Mouse (Mus musculus): ENCODE measurements around the gene Tenm4. TPM values are rescaled to one million over a fixed set of nuclear protein-coding genes. Genes with fewer than 3 reads are reported as not detected.

Tenm4 gene
- total RNA-seq, 1 experiment, result 38.9 TPM

- Histone ChIP-seq H3K9ac (ENCODE audit: insufficient read depth, low read depth, low read length, poor library complexity, severe bottlenecking) (no peak overlapping the region), H3K36me3 (ENCODE audit: control insufficient read depth, insufficient read depth, low read length, poor library complexity, severe bottlenecking) (no peaks in the 10 kb centered on the region), H3K4me1 (ENCODE audit: control insufficient read depth in 2 of 2, insufficient read depth in 2 of 2, low read length in 2 of 2, poor library complexity in 1 of 2) (peaks cover 0 to 2% of the 10 kb centered on the region in 2 experiments; a peak in 1 of 4 replicates), H3K4me3 (ENCODE audit: insufficient read depth in 1 of 2, low read depth in 1 of 2, low read length in 2 of 2, poor library complexity in 1 of 2, severe bottlenecking in 1 of 2) (no peak overlapping the region), H3K9me3 (ENCODE audit: control insufficient read depth, insufficient read depth, low read depth, low read length) (no peaks in the 10 kb centered on the region), H3K27ac (ENCODE audit: insufficient read depth, low read depth, low read length, poor library complexity, severe bottlenecking) (no peak overlapping the region)
- DNase-seq (ENCODE audit: low read depth, low spot score), result peak; percentile 63
- in situ Hi-C loops (cut with MboI; ENCODE audit: low sequenced_read_pairs in 2 of 2, unreplicated experiment in 2 of 2), result no loop called here
- TF ChIP-seq ZC3H11A (IDR thresholded peaks at IDR 0.05; ENCODE audit: borderline replicate concordance, low read depth, low read length), result peak; percentile 48; the same call in 1 of the 2 replicates
- TF ChIP-seq ZNF384 (IDR thresholded peaks at IDR 0.05; ENCODE audit: low read depth, low read length), result no peak
These were observed 19.8 kb upstream of the Tenm4 start for GRCm38 (mm10) chr7:96151277-96151676.

GRCm38 (mm10) chr7:96151961-96152360 is 19.1 kb upstream of the Tenm4 start:
- Histone ChIP-seq H3K36me3 (ENCODE audit: control insufficient read depth, insufficient read depth, low read length, poor library complexity, severe bottlenecking) (no peaks in the 10 kb centered on the region), H3K9ac (ENCODE audit: insufficient read depth, low read depth, low read length, poor library complexity, severe bottlenecking) (no peak overlapping the region), H3K9me3 (ENCODE audit: control insufficient read depth, insufficient read depth, low read depth, low read length) (no peaks in the 10 kb centered on the region), H3K27ac (ENCODE audit: insufficient read depth, low read depth, low read length, poor library complexity, severe bottlenecking) (no peak overlapping the region), H3K4me3 (ENCODE audit: insufficient read depth in 1 of 2, low read depth in 1 of 2, low read length in 2 of 2, poor library complexity in 1 of 2, severe bottlenecking in 1 of 2) (no peak overlapping the region), H3K4me1 (ENCODE audit: control insufficient read depth in 2 of 2, insufficient read depth in 2 of 2, low read length in 2 of 2, poor library complexity in 1 of 2) (peaks cover 0 to 2% of the 10 kb centered on the region in 2 experiments; a peak in 1 of 4 replicates)
- DNase-seq (ENCODE audit: low read depth, low spot score), result no peak
- in situ Hi-C loops (cut with MboI; ENCODE audit: low sequenced_read_pairs in 2 of 2, unreplicated experiment in 2 of 2), result no loop called here
- TF ChIP-seq MAFK (IDR thresholded peaks at IDR 0.05; ENCODE audit: insufficient read depth, low read depth, low read length) (no peak), CHD2 (IDR thresholded peaks at IDR 0.05; ENCODE audit: low read depth, low read length) (no peak), ZC3H11A (IDR thresholded peaks at IDR 0.05; ENCODE audit: borderline replicate concordance, low read depth, low read length) (no peak), ZNF384 (IDR thresholded peaks at IDR 0.05; ENCODE audit: low read depth, low read length) (no peak), HCFC1 (IDR thresholded peaks at IDR 0.05; ENCODE audit: borderline replicate concordance, insufficient read depth, low read length) (no peak)

- H3K9me3 ChIP-seq (ENCODE audit: control insufficient read depth, insufficient read depth, low read depth, low read length), result no peaks in the 10 kb centered on the region
- H3K36me3 ChIP-seq (ENCODE audit: control insufficient read depth, insufficient read depth, low read length, poor library complexity, severe bottlenecking), result no peaks in the 10 kb centered on the region
- H3K9ac ChIP-seq (ENCODE audit: insufficient read depth, low read depth, low read length, poor library complexity, severe bottlenecking), result no peak overlapping the region
- no peak overlapping the region for H3K27ac ChIP-seq (ENCODE audit: insufficient read depth, low read depth, low read length, poor library complexity, severe bottlenecking)
- TF ChIP-seq ZNF384 (IDR thresholded peaks at IDR 0.05; ENCODE audit: low read depth, low read length) (no peak), ZC3H11A (IDR thresholded peaks at IDR 0.05; ENCODE audit: borderline replicate concordance, low read depth, low read length) (no peak), HCFC1 (IDR thresholded peaks at IDR 0.05; ENCODE audit: borderline replicate concordance, insufficient read depth, low read length) (no peak)
- H3K4me1 ChIP-seq (ENCODE audit: control insufficient read depth in 2 of 2, insufficient read depth in 2 of 2, low read length in 2 of 2, poor library complexity in 1 of 2), result peaks cover 0 to 2% of the 10 kb centered on the region in 2 experiments; a peak in 1 of 4 replicates
- H3K4me3 ChIP-seq (ENCODE audit: insufficient read depth in 1 of 2, low read depth in 1 of 2, low read length in 2 of 2, poor library complexity in 1 of 2, severe bottlenecking in 1 of 2), result no peak overlapping the region
- in situ Hi-C loops (cut with MboI; ENCODE audit: low sequenced_read_pairs in 2 of 2, unreplicated experiment in 2 of 2), result no loop called here
- DNase-seq (ENCODE audit: low read depth, low spot score), result no peak
These were observed 18.6 kb upstream of the Tenm4 start for GRCm38 (mm10) chr7:96152431-96152830.

- H3K4me1 ChIP-seq (ENCODE audit: control insufficient read depth in 2 of 2, insufficient read depth in 2 of 2, low read length in 2 of 2, poor library complexity in 1 of 2), result peaks cover 0 to 2% of the 10 kb centered on the region in 2 experiments; a peak in 1 of 4 replicates
- no peak overlapping the region for H3K27ac ChIP-seq (ENCODE audit: insufficient read depth, low read depth, low read length, poor library complexity, severe bottlenecking)
- no peak overlapping the region for H3K9ac ChIP-seq (ENCODE audit: insufficient read depth, low read depth, low read length, poor library complexity, severe bottlenecking)
- DNase-seq (ENCODE audit: low read depth, low spot score), result peak; percentile 77
- TF ChIP-seq HCFC1 (IDR thresholded peaks at IDR 0.05; ENCODE audit: borderline replicate concordance, insufficient read depth, low read length) (no peak), ZNF384 (IDR thresholded peaks at IDR 0.05; ENCODE audit: low read depth, low read length) (no peak), MAFK (IDR thresholded peaks at IDR 0.05; ENCODE audit: insufficient read depth, low read depth, low read length) (no peak), CHD2 (IDR thresholded peaks at IDR 0.05; ENCODE audit: low read depth, low read length) (no peak), ZC3H11A (IDR thresholded peaks at IDR 0.05; ENCODE audit: borderline replicate concordance, low read depth, low read length) (no peak)
- no peaks in the 10 kb centered on the region for H3K9me3 ChIP-seq (ENCODE audit: control insufficient read depth, insufficient read depth, low read depth, low read length)
- in situ Hi-C loops (cut with MboI; ENCODE audit: low sequenced_read_pairs in 2 of 2, unreplicated experiment in 2 of 2), result no loop called here
- peak overlapping the region; percentile 30 to 39 for H3K4me3 ChIP-seq (ENCODE audit: insufficient read depth in 1 of 2, low read depth in 1 of 2, low read length in 2 of 2, poor library complexity in 1 of 2, severe bottlenecking in 1 of 2)
- no peaks in the 10 kb centered on the region for H3K36me3 ChIP-seq (ENCODE audit: control insufficient read depth, insufficient read depth, low read length, poor library complexity, severe bottlenecking)
These were observed 18.1 kb upstream of the Tenm4 start for GRCm38 (mm10) chr7:96152924-96153359.

- H3K27ac ChIP-seq (ENCODE audit: insufficient read depth, low read depth, low read length, poor library complexity, severe bottlenecking), result no peak overlapping the region
- TF ChIP-seq HCFC1 (IDR thresholded peaks at IDR 0.05; ENCODE audit: borderline replicate concordance, insufficient read depth, low read length), result no peak
- no peak for TF ChIP-seq CHD2 (IDR thresholded peaks at IDR 0.05; ENCODE audit: low read depth, low read length)
- no peak for TF ChIP-seq MAFK (IDR thresholded peaks at IDR 0.05; ENCODE audit: insufficient read depth, low read depth, low read length)
- TF ChIP-seq ZC3H11A (IDR thresholded peaks at IDR 0.05; ENCODE audit: borderline replicate concordance, low read depth, low read length), result no peak
- TF ChIP-seq ZNF384 (IDR thresholded peaks at IDR 0.05; ENCODE audit: low read depth, low read length), result no peak
- H3K4me1 ChIP-seq (ENCODE audit: control insufficient read depth in 2 of 2, insufficient read depth in 2 of 2, low read length in 2 of 2, poor library complexity in 1 of 2), result no peaks in the 10 kb centered on the region; a peak in 1 of 4 replicates
- H3K4me3 ChIP-seq (ENCODE audit: insufficient read depth in 1 of 2, low read depth in 1 of 2, low read length in 2 of 2, poor library complexity in 1 of 2, severe bottlenecking in 1 of 2), result no peak overlapping the region
- no peaks in the 10 kb centered on the region for H3K36me3 ChIP-seq (ENCODE audit: control insufficient read depth, insufficient read depth, low read length, poor library complexity, severe bottlenecking)
- H3K9ac ChIP-seq (ENCODE audit: insufficient read depth, low read depth, low read length, poor library complexity, severe bottlenecking), result no peak overlapping the region
- DNase-seq (ENCODE audit: low read depth, low spot score), result no peak
- no peaks in the 10 kb centered on the region for H3K9me3 ChIP-seq (ENCODE audit: control insufficient read depth, insufficient read depth, low read depth, low read length)
- in situ Hi-C loops (cut with MboI; ENCODE audit: low sequenced_read_pairs in 2 of 2, unreplicated experiment in 2 of 2), result no loop called here
These were observed 17.0 kb upstream of the Tenm4 start for GRCm38 (mm10) chr7:96154025-96154424.
